Mouse (Mus musculus): ENCODE data around the gene Dpy19l1.

- TF ChIP-seq GATA1 (IDR thresholded peaks at IDR 0.05; ENCODE audit: borderline replicate concordance, low read length) (no peak), FLI1 (IDR thresholded peaks at IDR 0.05; ENCODE audit: low read length) (no peak)
Measured at GRCm38 (mm10) chr9:24490516-24490915, 12.4 kb downstream of the Dpy19l1 start.

Data from megakaryocyte, embryonic 14.5 days (primary cell).